19 mouse cellular contexts compared by ENCODE assay signal in the genomic region with DNA sequence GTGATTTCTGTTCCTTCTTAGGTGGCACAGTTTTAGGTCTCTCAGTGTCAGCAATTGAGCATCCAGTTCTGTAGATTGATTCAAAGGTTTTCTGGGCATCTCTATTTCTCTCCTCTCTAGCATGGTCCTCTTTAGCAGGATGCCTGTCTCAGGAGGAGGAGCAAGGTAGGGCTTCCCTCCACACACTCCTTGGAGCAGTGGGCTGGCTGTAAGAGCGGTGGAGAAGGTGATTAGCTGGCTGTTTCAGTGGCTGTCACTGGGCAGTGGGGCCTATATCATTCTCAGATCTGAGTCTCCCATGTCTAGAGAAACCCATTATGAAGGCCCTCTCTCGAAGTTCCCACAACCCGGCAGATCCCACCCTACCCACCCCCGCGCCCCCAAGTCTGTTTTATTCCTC. TPM values are rescaled to one million over a fixed set of nuclear protein-coding genes. Genes with fewer than 3 reads are reported as not detected.
DNase-seq lines count a peak whose midpoint lies in the region; ATAC-seq lines count a peak whose summit lies in the region.
"Had no signal": no experiment of that assay in that cellular context is flagged by ENCODE, and none has a peak within 500 bp of the region (broad histone marks: within the 10 kb centered on the region; RNA-seq: fewer than 3 reads in every experiment).

No protein-coding gene starts in this region.

- intact Hi-C loops in heart, postnatal 10 days (cut with DNase I): no loop called here
- intact Hi-C loops in heart, postnatal 25 days (cut with DNase I): loop anchor here (10.0 kb wide), 2 partner anchors 173 to 223 kb away; partner anchors contain the start of gene Rps17

- peak; percentile 75 for DNase-seq in heart, embryonic 10.5 days (ENCODE audit: low spot score)
- DNase-seq in heart, postnatal 10 days: no peak
- DNase-seq in heart, postnatal 25 days (ENCODE audit: low spot score): no peak
- DNase-seq in embryonic facial prominence, embryonic 10.5 days (ENCODE audit: low spot score): peak; percentile 1
- DNase-seq in layer of hippocampus, adult 9-11 months: no peak
- DNase-seq in lung, postnatal 25 days (ENCODE audit: low spot score): no peak
- DNase-seq: adrenal gland, adult 2 months; adrenal gland, postnatal 25 days; cerebellum, adult 2 months; cerebellum, postnatal 14 days; embryo, embryonic 11 days; kidney, adult 2 months had no signal

- peak overlapping the region; percentile 55 for H3K9ac ChIP-seq in heart, embryonic 14.5 days (ENCODE audit: low read length)
- peak overlapping the region; percentile 63 for H3K9ac ChIP-seq in heart, embryonic 16.5 days (ENCODE audit: low read length)
- H3K9ac ChIP-seq: embryonic facial prominence, embryonic 12.5 days; forebrain, embryonic 15.5 days; hindbrain, embryonic 15.5 days had no signal

- WGBS in heart, embryonic 10.5 days: 78% methylated on average over 5 of the region's 5 CpGs
- WGBS in heart, embryonic 14.5 days: 71% methylated on average over 5 of the region's 5 CpGs
- WGBS in embryonic facial prominence, embryonic 10.5 days: 91% methylated on average over 5 of the region's 5 CpGs
- WGBS in heart, embryonic 16.5 days: 80% methylated on average over 5 of the region's 5 CpGs

- no peaks in the 10 kb centered on the region for H3K27me3 ChIP-seq in heart, embryonic 10.5 days (ENCODE audit: insufficient read depth, poor library complexity, severe bottlenecking)
- H3K27me3 ChIP-seq in heart, embryonic 14.5 days (ENCODE audit: control insufficient read depth, insufficient read depth, low read length): no peaks in the 10 kb centered on the region
- H3K27me3 ChIP-seq in embryonic facial prominence, embryonic 10.5 days (replicated peaks; ENCODE audit: low read depth, poor library complexity, severe bottlenecking): 0 out of 2 replicates have a peak, but pooled peaks cover under 1% of the 10 kb centered on the region
- no peaks in the 10 kb centered on the region for H3K27me3 ChIP-seq in heart, embryonic 16.5 days (ENCODE audit: control insufficient read depth, insufficient read depth, low read length)
- H3K27me3 ChIP-seq: forebrain, embryonic 15.5 days; hindbrain, embryonic 15.5 days had no signal

- H3K4me2 ChIP-seq in heart, embryonic 14.5 days (ENCODE audit: low read length): peak overlapping the region; percentile 40
- H3K4me2 ChIP-seq in heart, embryonic 16.5 days (ENCODE audit: low read depth, low read length): peak overlapping the region; percentile 43
- H3K4me2 ChIP-seq: embryonic facial prominence, embryonic 12.5 days; forebrain, embryonic 15.5 days; hindbrain, embryonic 15.5 days had no signal

- H3K4me1 ChIP-seq in heart, embryonic 10.5 days: peaks cover 37% of the 10 kb centered on the region
- H3K4me1 ChIP-seq in heart, embryonic 14.5 days (ENCODE audit: control insufficient read depth in 2 of 2, insufficient read depth in 2 of 2, low read length in 2 of 2): peaks cover 18 to 43% of the 10 kb centered on the region in 2 experiments
- peaks cover 15% of the 10 kb centered on the region; the same call in 1 of the 2 replicates for H3K4me1 ChIP-seq in embryonic facial prominence, embryonic 10.5 days
- H3K4me1 ChIP-seq in heart, embryonic 16.5 days (ENCODE audit: control insufficient read depth, insufficient read depth, low read length): peaks cover 27% of the 10 kb centered on the region

- peak overlapping the region; percentile 90 for H3K27ac ChIP-seq in heart, embryonic 10.5 days
- peak overlapping the region; percentile 97 for H3K27ac ChIP-seq in heart, embryonic 14.5 days (replicated peaks in 1 of 2; ENCODE audit: control insufficient read depth in 1 of 2, insufficient read depth in 1 of 2, low read depth in 2 of 2, low read length in 2 of 2)
- no peak overlapping the region for H3K27ac ChIP-seq in embryonic facial prominence, embryonic 10.5 days (replicated peaks)
- peak overlapping the region; percentile 97 for H3K27ac ChIP-seq in heart, embryonic 16.5 days (ENCODE audit: low read length)
- H3K27ac ChIP-seq: embryonic facial prominence, embryonic 12.5 days; forebrain, embryonic 15.5 days; hindbrain, embryonic 15.5 days had no signal

- peak overlapping the region; percentile 57; the same call in 1 of the 2 replicates for H3K4me3 ChIP-seq in heart, embryonic 10.5 days
- H3K4me3 ChIP-seq in heart, embryonic 14.5 days (ENCODE audit: control insufficient read depth in 1 of 2, insufficient read depth in 1 of 2, low read depth in 1 of 2, low read length in 2 of 2): no peak overlapping the region
- no peak overlapping the region for H3K4me3 ChIP-seq in embryonic facial prominence, embryonic 10.5 days
- no peak overlapping the region; the same call in 1 of the 2 replicates for H3K4me3 ChIP-seq in heart, embryonic 16.5 days (ENCODE audit: low read length)
- H3K4me3 ChIP-seq: embryonic facial prominence, embryonic 12.5 days; forebrain, embryonic 15.5 days; hindbrain, embryonic 15.5 days had no signal

- H3K9me3 ChIP-seq in heart, embryonic 10.5 days: no peaks in the 10 kb centered on the region
- H3K9me3 ChIP-seq in heart, embryonic 14.5 days (ENCODE audit: control insufficient read depth, low read length): no peaks in the 10 kb centered on the region
- no peaks in the 10 kb centered on the region for H3K9me3 ChIP-seq in embryonic facial prominence, embryonic 10.5 days
- no peaks in the 10 kb centered on the region for H3K9me3 ChIP-seq in heart, embryonic 16.5 days (replicated peaks; ENCODE audit: control insufficient read depth, low read length)
- H3K9me3 ChIP-seq: embryonic facial prominence, embryonic 12.5 days; forebrain, embryonic 15.5 days; hindbrain, embryonic 15.5 days had no signal

- ATAC-seq in heart, embryonic 14.5 days (ENCODE audit: insufficient number of reproducible peaks, insufficient read depth, low FRiP score, low read depth): no peak
- no peak for ATAC-seq in heart, embryonic 16.5 days (replicated peaks; ENCODE audit: extremely low read depth, insufficient read depth, low FRiP score)
- ATAC-seq: forebrain, embryonic 15.5 days; intestine, embryonic 16.5 days had no signal

- H3K36me3 ChIP-seq in heart, embryonic 10.5 days: no peaks in the 10 kb centered on the region
- H3K36me3 ChIP-seq in heart, embryonic 14.5 days (ENCODE audit: control insufficient read depth, insufficient read depth, low read length): no peaks in the 10 kb centered on the region
- no peaks in the 10 kb centered on the region for H3K36me3 ChIP-seq in embryonic facial prominence, embryonic 10.5 days (replicated peaks)
- H3K36me3 ChIP-seq in heart, embryonic 16.5 days (ENCODE audit: control insufficient read depth, insufficient read depth): no peaks in the 10 kb centered on the region
- H3K36me3 ChIP-seq: embryonic facial prominence, embryonic 12.5 days; forebrain, embryonic 15.5 days; hindbrain, embryonic 15.5 days had no signal

RNA-seq across cellular contexts. Expression of gene Fsd2, which starts 0.7 kb away (rescaled TPM):
- polyA plus RNA-seq in heart, embryonic 10.5 days (2016; fragmentation: Nextera tagmentation; extraction: Ambion mirVana): 39.8 and 79.8 TPM in 2 replicates
- total RNA-seq in heart, postnatal 10 days (2021): 100 to 1,000 TPM; 214 to 226 TPM
- polyA plus RNA-seq in heart, embryonic 14.5 days (2014; fragmentation: Nextera tagmentation; extraction: Ambion mirVana): 60.6 and 68.0 TPM in 2 replicates
- 100 to 1,000 TPM; 300 to 302 TPM for total RNA-seq in heart, postnatal 25 days (2021)
- 0.04 TPM in 1 of 2 replicates, not detected in the other for polyA plus RNA-seq in embryonic facial prominence, embryonic 10.5 days (2016; fragmentation: Nextera tagmentation; extraction: Ambion mirVana)
- 76.3 and 83.4 TPM in 2 replicates for polyA plus RNA-seq in heart, embryonic 16.5 days (2015; fragmentation: Nextera tagmentation; extraction: Ambion mirVana)
- total RNA-seq: common myeloid progenitor, adult 5-6 weeks had no signal

RNA-seq across cellular contexts. Expression of gene Whamm, which starts 3.7 kb away (rescaled TPM):
- 3.9 and 4.0 TPM in 2 replicates for polyA plus RNA-seq in heart, embryonic 10.5 days (2016; fragmentation: Nextera tagmentation; extraction: Ambion mirVana)
- 1 to 10 TPM; 8.1 to 9.2 TPM for total RNA-seq in heart, postnatal 10 days (2021)
- 7.7 and 9.5 TPM in 2 replicates for polyA plus RNA-seq in heart, embryonic 14.5 days (2014; fragmentation: Nextera tagmentation; extraction: Ambion mirVana)
- 1 to 10 TPM; 8.2 to 9.4 TPM for total RNA-seq in heart, postnatal 25 days (2021)
- 2.4 and 3.4 TPM in 2 replicates for polyA plus RNA-seq in embryonic facial prominence, embryonic 10.5 days (2016; fragmentation: Nextera tagmentation; extraction: Ambion mirVana)
- polyA plus RNA-seq in heart, embryonic 16.5 days (2015; fragmentation: Nextera tagmentation; extraction: Ambion mirVana): 3.9 and 4.2 TPM in 2 replicates

Comparison
In these comparisons a context has a peak if more than half of its experiments do, and no peak if none do; other contexts are left out.
1. DNase-seq: peak in heart, embryonic 10.5 days (single experiment) and embryonic facial prominence, embryonic 10.5 days (single experiment); none in heart, postnatal 10 days (0 of 2), heart, postnatal 25 days (single experiment), layer of hippocampus, adult 9-11 months (single experiment) and lung, postnatal 25 days (single experiment).
2. RNA of gene Fsd2, which starts 0.7 kb away (polyA plus RNA-seq): 76.3 to 83.4 TPM in heart, embryonic 16.5 days, 60.6 to 68.0 TPM in heart, embryonic 14.5 days and 39.8 to 79.8 TPM in heart, embryonic 10.5 days; 0.04 TPM in embryonic facial prominence, embryonic 10.5 days; every median in the first group is over 10 times any median in the second.